Mouse (Mus musculus): ENCODE results near the gene Traf7.

DNA sequence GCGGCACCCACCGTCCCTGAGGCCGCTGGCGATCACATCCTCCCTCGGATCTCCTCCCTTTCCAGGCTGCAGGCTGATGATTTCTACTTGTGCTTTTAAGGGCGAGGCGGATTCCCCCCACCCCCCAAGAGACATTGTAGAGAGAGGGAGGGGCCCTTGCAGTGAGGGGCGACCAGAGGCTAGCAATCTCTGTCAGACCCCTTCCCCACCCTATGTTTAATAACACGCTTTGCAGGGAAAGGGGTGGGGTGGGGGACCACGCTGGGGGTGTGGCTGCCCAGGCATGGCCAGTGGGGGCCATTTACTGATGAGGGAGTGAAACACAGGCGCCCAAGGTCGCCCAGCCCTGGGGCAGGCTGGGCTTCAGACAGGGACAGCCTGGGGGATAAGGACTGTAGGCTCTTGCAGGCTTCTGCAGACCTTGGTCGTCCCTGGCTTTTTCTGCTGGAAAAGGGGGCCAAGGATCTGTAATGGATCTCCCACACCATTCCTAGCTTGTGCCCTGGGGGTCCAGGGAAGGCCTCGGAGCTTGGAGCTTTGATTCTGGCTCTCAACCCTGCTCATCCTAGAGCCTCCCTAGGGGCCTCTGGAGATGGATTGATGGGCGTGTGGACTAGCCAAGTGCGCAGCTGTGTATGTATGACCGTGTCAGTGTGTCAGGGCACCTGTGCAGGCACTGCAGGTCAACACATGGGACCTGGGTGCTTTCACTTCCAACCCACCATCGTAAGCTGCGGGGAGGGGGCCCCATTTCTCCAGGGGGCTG lies 38.3 kb downstream of the Traf7 start:
- TF ChIP-seq ZNF384 (IDR thresholded peaks at IDR 0.05; ENCODE audit: low read depth, low read length) (no peak), CHD2 (IDR thresholded peaks at IDR 0.05; ENCODE audit: low read depth, low read length) (no peak), HCFC1 (IDR thresholded peaks at IDR 0.05; ENCODE audit: borderline replicate concordance, insufficient read depth, low read length) (no peak), MAFK (IDR thresholded peaks at IDR 0.05; ENCODE audit: insufficient read depth, low read depth, low read length) (no peak)
